Mouse (Mus musculus): ENCODE results near the gene Mst1r.

Gene Mst1r

GRCm38 (mm10) chr9:107914764-107915420 lies 8.2 kb downstream of the Mst1r start:
- no peak for DNase-seq (ENCODE audit: low spot score in 2 of 2)

- peak in 1 of 2 experiments; percentile 61 for DNase-seq (ENCODE audit: low spot score in 2 of 2)
Measured at GRCm38 (mm10) chr9:107917895-107918608, 11.4 kb downstream of the Mst1r start.

DNA sequence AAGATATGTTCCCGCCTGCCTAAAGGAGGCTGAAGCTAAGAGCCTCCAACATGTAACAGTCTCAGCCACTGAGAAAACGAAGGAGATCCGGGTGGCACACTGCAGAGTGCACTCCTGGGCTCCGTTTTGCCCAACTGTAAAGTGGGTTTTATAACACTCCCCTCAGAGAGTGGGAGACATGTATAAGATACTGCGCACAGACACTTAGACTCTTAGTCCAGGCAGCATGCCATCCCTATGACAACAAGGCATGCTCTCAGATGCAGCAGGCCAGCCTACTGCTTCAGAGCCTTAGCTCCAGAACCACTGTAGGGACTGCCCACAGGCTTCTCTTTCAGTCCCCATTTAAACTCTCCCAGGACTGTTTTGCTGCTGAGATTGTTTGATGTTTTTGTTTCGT lies 12.2 kb downstream of the Mst1r start:
- DNase-seq (ENCODE audit: low spot score in 2 of 2): no peak

DNA sequence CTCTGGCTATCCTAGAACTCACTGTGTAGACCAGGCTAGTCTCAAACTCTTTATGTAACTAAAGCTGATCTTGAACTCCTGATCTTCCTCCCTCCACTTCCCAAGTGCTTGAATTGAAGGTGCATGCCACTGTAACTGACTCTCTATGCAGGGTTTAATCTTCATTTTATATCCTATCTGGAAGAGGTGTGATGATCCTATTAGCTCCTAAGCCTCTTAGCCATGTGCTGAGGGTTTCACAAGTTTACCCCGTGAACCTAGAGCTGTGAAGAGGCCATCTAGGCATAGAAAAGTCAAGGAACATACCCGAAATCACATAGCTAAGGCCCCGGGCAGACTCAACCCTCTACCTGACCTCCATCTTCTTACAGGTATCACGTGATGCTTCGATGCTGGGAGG lies 12.8 kb downstream of the Mst1r start:
- DNase-seq (ENCODE audit: low spot score in 2 of 2): no peak

- DNase-seq (ENCODE audit: low spot score in 2 of 2): no peak
Measured at GRCm38 (mm10) chr9:107923021-107923420, 16.3 kb downstream of the Mst1r start.

- DNase-seq (ENCODE audit: low spot score in 2 of 2): no peak
Measured at GRCm38 (mm10) chr9:107923956-107924355, 17.3 kb downstream of the Mst1r start.

DNA sequence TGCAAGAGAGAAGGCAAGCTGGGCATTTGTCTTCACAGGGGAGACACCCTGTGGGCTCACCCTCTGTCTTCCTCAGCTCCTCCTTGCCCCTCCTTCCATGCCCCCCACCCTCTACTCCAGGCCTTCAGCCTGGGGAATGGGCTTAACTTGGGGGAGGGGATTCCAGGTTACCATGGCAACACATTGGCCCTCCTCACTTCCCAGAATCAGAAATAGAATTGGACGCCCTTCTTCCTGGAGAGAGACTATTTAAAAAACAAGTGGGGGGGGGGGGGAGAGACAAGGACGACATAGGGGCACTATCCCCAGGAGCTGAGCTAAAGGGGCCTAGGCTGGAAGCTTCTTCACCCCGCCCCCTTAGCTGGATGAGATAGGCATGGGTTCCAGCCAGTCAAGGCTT lies 18.6 kb downstream of the Mst1r start:
- DNase-seq (ENCODE audit: low spot score in 2 of 2): no peak

GRCm38 (mm10) chr9:107926920-107927420 lies 20.3 kb downstream of the Mst1r start:
- DNase-seq (ENCODE audit: low spot score in 2 of 2): no peak

DNA sequence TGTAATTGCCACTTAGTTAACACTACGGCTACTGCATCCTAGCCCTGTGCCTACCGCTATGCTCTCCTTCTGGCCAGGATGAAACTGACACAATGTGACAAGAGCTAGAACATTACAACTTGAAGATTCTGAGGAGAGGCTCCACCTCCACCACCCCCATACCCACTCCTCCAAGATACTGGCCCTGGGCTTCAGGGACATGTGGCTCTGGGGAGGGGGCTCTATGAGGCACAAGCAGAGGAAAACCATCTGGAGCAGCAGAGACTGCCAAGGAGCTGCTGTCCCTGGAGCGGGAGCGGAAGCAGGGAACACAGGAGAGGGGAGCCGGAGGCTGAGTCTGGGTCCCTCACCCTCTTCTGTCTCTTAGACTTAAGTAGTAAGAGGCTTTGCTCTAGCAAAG lies 21.1 kb downstream of the Mst1r start:
- no peak for DNase-seq (ENCODE audit: low spot score in 2 of 2)

GRCm38 (mm10) chr9:107928169-107928568 lies 21.5 kb downstream of the Mst1r start, which contains the start of gene Actl11:
Actl11 (plus strand) TSS chr9:107928469.
- DNase-seq (ENCODE audit: low spot score in 2 of 2): no peak

DNA sequence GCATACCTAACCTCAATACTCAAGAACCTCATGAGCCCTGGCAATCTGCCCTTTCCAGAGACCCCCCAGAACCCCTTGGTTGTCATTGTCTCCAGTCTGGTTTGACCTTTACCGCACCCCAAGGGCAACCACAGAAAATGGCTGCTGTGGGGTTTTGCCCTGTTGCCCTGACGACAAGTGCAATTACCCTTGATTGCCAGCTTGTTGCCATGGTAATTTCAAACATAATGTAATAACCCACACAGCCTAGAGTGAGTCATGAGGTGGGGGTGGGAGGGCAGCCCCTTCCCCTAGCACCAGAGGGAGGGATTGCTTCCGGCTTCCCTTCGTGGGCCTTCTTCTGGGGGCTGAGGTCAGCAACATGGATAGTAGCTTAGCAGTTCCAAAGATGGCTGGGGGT lies 25.5 kb downstream of the Mst1r start:
- DNase-seq (ENCODE audit: low spot score in 2 of 2): no peak

- DNase-seq (ENCODE audit: low spot score in 2 of 2): peak; percentile 55 to 60
Measured at GRCm38 (mm10) chr9:107934146-107934545, 27.5 kb downstream of the Mst1r start.

GRCm38 (mm10) chr9:107935374-107935773 lies 28.7 kb downstream of the Mst1r start, which contains the start of gene Camkv:
Camkv (plus strand) TSS chr9:107935674.
- no peak for DNase-seq (ENCODE audit: low spot score in 2 of 2)

- peak in 1 of 2 experiments; percentile 67 for DNase-seq (ENCODE audit: low spot score in 2 of 2)
Measured at GRCm38 (mm10) chr9:107935790-107936214, 29.1 kb downstream of the Mst1r start.

DNA sequence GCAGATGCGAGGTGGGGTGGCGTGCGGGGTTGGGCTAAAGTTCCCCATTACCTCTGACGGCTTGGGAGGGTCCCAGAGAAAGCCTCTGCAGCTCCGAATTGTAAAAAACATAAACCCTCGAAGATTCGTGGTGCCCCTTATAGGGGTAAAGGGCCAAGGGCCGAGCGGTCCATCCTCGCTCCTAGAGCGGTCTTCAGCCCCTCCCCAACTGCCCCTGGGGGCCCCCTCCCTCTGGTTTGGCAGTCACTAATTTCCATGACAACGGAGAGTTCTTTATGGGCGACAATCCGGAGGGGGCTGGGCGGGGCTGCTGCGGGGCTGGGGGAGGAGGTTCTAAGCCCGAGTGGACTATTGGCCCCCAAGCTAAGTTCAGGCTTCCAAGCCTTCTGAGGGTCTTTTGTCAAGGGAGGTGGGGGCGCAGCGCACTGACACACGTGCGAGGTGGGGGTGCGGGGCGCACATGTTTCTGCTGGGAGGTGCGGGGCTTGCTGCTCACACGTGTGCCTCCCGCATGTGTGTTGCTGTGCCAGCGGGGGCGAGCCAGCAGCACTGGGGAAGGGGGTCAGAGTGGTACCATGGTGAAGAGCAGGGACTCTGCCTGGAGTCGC lies 29.6 kb downstream of the Mst1r start:
- DNase-seq (ENCODE audit: low spot score in 2 of 2): peak in 1 of 2 experiments; percentile 65

DNA sequence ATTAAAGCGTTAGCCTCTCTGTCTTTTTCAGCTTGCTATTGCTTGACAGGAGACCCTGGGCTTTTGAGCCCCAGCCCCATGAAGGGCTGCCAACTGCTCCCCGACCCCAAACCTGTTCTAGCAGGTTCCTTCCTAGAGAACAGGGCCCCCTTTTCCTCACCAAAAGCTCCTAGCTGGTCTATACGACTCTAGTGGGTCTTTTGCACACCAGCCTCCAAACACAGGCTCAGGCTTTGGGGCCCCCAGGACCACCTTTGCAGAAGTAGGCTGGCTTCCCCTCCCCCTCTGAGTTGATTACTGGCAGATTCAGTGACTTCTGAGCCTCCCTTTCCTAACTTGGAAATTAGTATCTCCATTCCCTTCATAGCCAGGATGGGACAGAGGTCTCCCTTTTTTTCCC lies 30.2 kb downstream of the Mst1r start:
- DNase-seq (ENCODE audit: low spot score in 2 of 2): no peak

DNA sequence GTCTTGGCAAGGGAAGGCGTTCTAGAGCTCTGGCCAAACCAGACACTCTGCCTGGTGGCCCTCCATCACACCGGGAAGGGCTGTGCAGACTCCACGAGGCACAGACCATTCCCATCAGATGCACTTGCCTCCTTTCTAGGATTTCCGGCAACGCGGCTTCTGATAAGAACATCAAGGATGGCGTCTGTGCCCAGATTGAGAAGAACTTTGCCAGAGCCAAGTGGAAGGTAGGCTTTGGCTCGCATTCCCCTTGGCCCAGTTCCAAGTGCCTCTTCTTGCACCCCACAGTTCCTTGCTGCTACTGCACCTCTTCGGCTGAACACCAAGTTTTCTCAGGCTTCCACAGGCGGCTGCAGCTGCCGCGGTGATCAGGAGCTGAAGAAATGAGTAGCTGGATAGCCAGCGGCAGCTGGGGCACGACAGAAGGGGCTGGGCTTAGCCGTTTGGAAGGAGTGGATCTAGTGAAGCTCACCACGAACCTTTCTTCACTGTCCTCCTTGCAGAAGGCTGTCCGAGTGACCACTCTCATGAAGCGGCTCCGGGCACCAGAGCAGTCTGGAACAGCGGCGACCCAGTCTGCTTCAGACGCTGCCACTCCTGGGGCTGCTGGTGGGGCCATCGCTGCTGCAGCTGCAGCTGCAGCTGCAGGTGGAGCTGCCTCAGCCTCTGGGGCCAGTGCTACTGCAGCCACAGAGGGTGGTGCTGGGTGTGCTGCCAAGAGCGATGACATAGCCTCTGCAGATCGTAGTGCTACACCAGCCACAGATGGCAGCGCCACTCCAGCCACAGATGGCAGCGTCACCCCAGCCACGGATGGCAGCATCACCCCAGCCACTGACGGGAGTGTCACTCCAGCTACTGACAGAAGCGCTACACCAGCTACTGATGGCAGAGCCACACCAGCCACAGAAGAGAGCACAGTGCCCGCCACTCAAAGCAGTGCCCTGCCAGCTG lies 40.8 kb downstream of the Mst1r start:
- no peak for DNase-seq (ENCODE audit: low spot score in 2 of 2)

DNA sequence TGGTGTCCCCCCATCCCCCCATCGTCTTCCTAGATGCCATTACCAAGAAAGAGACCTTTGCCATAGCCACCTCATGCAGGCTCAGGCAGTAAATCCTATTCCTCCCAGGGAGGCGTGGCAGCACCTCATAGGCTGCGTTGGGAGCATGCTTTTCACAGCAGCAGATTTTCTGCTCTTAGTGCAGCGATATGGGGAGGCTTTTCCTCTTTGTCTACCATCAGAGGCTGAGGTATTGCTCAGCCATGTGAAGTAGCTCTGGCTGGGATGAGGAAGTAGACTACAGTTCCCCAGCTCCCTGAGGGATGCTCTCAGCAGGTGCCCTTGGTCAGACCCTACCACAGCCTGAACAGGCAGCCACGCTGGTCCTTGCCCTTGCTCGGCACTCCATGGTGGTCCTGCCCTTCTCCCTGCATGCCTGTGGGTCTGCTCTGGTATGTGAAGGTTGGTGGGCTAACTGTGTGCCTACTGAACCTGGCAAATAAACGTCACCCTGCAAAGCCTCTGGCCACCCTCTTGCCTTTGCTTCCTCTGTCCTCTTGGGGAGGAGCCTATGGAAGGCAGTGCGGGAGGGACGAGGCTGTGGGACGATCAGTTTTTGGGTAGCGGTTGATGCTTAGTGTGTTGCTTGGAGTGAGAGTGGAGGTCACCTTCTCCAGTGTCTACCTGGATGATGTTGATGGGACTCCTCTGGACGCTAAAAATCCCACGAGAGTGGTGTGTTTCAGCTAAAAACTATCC lies 42.7 kb downstream of the Mst1r start:
- no peak for DNase-seq (ENCODE audit: low spot score in 2 of 2)

DNA sequence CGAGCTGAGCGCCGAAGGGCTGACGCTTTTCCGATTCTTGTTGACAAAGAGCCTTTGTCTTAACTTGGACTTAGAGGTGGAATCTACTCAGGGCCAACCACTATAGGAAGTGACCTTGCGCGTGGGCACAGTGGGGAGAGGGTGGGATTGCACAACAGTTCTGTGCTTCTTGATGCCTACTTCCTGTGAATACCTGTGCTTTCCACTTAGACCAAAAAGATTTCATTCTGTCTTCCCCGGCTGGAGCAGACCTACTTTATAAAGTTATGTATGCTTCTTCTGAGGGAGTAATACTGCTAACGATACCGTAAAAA lies 43.2 kb downstream of the Mst1r start, which contains the start of gene Traip:
Gene Traip, plus strand, starts transcription at position 215 of the 314 bp plus-strand sequence.
- DNase-seq (ENCODE audit: low spot score in 2 of 2): no peak

- DNase-seq (ENCODE audit: low spot score in 2 of 2): peak; percentile 71 to 91
Measured at GRCm38 (mm10) chr9:107950460-107951355, 44.0 kb downstream of the Mst1r start.

Measured in left cerebral cortex, adult 9 months (tissue).